Mouse (Mus musculus) erythroblast, embryonic 14.5 days (primary cell): ENCODE measurements around the gene Gpsm2.

ENCODE experiments used
- GATA1 ChIP-seq: IDR thresholded peaks from 2 replicates; pipeline ENCODE4 v1.6.1; 2012; ENCODE audit warnings: low read length, inconsistent platforms, mixed read lengths
- TAL1 ChIP-seq: IDR thresholded peaks from 3 replicates; pipeline ENCODE4 v1.6.1; 2012; ENCODE audit warnings: low read length, inconsistent platforms, mixed read lengths

DNA sequence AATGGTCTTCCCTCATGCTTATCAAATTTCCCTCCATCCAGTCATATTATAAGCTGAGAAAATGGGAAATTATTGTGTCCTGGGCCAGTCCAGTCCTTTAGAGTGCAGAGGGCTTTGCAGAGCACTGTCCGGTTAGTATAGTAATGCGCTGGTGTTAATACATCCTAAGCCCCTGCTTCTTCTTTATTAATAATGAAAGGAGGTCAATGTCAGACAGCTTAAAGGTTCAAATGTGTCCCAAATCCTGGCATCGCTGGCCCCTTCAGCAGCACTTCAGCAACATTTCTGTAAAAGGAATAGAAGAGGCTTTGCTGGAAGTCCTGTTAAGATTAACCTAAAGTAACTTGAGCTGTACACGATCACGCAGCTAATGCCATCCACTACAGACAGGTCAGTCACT is 10.8 kb downstream of the Gpsm2 start:
- TF ChIP-seq TAL1 (no peak), GATA1 (no peak)
